Mouse (Mus musculus) midbrain, embryonic 14.5 days (tissue): ENCODE results near the gene Pam. TPM values are rescaled to one million over a fixed set of nuclear protein-coding genes. Genes with fewer than 3 reads are reported as not detected.
A peak's percentile ranks its signal among the peaks of the same experiment; 100 is the strongest.

Source experiments
- ATAC-seq: fragments of 200-750 bp; cut with Nextera tagmentation; 2 replicates; pipeline ENCODE4 v1.8.0; 2017; ENCODE audit warnings: moderate number of reproducible peaks, moderate library complexity; ENCODE audit not compliant: low FRiP score, low TSS enrichment
- DNase-seq: peaks from one replicate; pipeline ENCODE4 v3.0.0-alpha.2; 2015
- H3K27ac ChIP-seq: fragments of 300-500 bp; sonication (generic); replicated peaks from 2 replicates; pipeline ENCODE4 v1.5.1; 2014; ENCODE audit warnings: mild to moderate bottlenecking, low read depth, low read length, moderate library complexity
- H3K27me3 ChIP-seq: fragments of 300-500 bp; sonication (generic); 2 replicates; pipeline ENCODE4 v1.6.1; 2014; ENCODE audit warnings: low read length, control low read depth, mixed read lengths; ENCODE audit not compliant: control insufficient read depth, insufficient read depth
- H3K36me3 ChIP-seq: fragments of 300-500 bp; sonication (generic); 2 replicates; pipeline ENCODE4 v1.6.1; 2014; ENCODE audit warnings: low read length, control low read depth; ENCODE audit not compliant: control insufficient read depth, insufficient read depth
- H3K4me1 ChIP-seq: fragments of 300-500 bp; sonication (generic); 2 replicates; pipeline ENCODE4 v1.6.1; 2014; ENCODE audit warnings: mild to moderate bottlenecking, antibody characterized with exemption, low read length, control low read depth; ENCODE audit not compliant: control insufficient read depth, insufficient read depth
- H3K4me2 ChIP-seq: fragments of 300-500 bp; sonication (generic); 2 replicates; pipeline ENCODE4 v1.6.1; 2014; ENCODE audit warnings: mild to moderate bottlenecking, low read length, moderate library complexity
- H3K4me3 ChIP-seq: fragments of 300-500 bp; sonication (generic); replicated peaks from 2 replicates; pipeline ENCODE4 v1.5.1; 2014; ENCODE audit warnings: low read depth, low read length
- H3K9ac ChIP-seq: fragments of 300-500 bp; sonication (generic); replicated peaks from 2 replicates; pipeline ENCODE4 v1.6.1; 2014; ENCODE audit warnings: mild to moderate bottlenecking, low read length, moderate library complexity
- H3K9me3 ChIP-seq: fragments of 300-500 bp; sonication (generic); 2 replicates; pipeline ENCODE4 v1.6.1; 2016; ENCODE audit warnings: low read length, control low read depth, mixed read lengths; ENCODE audit not compliant: control insufficient read depth
- WGBS: fragments of 180-500 bp; shearing (Covaris S2); extraction: QIAGEN DNeasy Blood & Tissue Kit; methylation state at CpG from one replicate; pipeline ENCODE4 v1.1.7; 2014; 5-methylcytosine and 5-hydroxymethylcytosine counted together
- polyA plus RNA-seq: library from polyadenylated mRNA; unstranded; fragments of >200 nt; fragmentation: Nextera tagmentation; extraction: Ambion mirVana; gene quantifications from 2 replicates; pipeline ENCODE4 v1.2.1, GENCODE M21; 2014

Gene Pam
- polyA plus RNA-seq, 1 experiment from 2014 or later: 47.2 TPM

- H3K9me3 ChIP-seq: no peaks in the 10 kb centered on the region
- ATAC-seq (no peak), DNase-seq (no peak)
- no peak overlapping the region for H3K27ac ChIP-seq
- 81% methylated on average over 9 of the region's 9 CpGs for WGBS
- H3K9ac ChIP-seq: no peak overlapping the region
- no peaks in the 10 kb centered on the region for H3K4me1 ChIP-seq
- no peaks in the 10 kb centered on the region for H3K27me3 ChIP-seq
- no peak overlapping the region for H3K4me2 ChIP-seq
- H3K36me3 ChIP-seq: peaks cover 11% of the 10 kb centered on the region; the same call in 1 of the 2 replicates
- H3K4me3 ChIP-seq: no peak overlapping the region
These were observed 207.9 kb downstream of the Pam start for GRCm38 (mm10) chr1:97887511-97887910.

GRCm38 (mm10) chr1:97883498-97883897 lies 211.9 kb downstream of the Pam start:
- WGBS: 91% methylated on average over 7 of the region's 7 CpGs
- H3K9me3 ChIP-seq: no peaks in the 10 kb centered on the region
- H3K4me2 ChIP-seq: no peak overlapping the region
- H3K27me3 ChIP-seq: no peaks in the 10 kb centered on the region
- H3K36me3 ChIP-seq: peaks cover 7% of the 10 kb centered on the region; the same call in 1 of the 2 replicates
- H3K4me1 ChIP-seq: no peaks in the 10 kb centered on the region
- H3K9ac ChIP-seq: no peak overlapping the region
- H3K27ac ChIP-seq: no peak overlapping the region
- no peak for DNase-seq
- no peak for ATAC-seq
- H3K4me3 ChIP-seq: no peak overlapping the region

- Histone ChIP-seq H3K36me3 (no peaks in the 10 kb centered on the region), H3K9ac (no peak overlapping the region), H3K9me3 (no peaks in the 10 kb centered on the region), H3K4me1 (no peaks in the 10 kb centered on the region), H3K4me2 (no peak overlapping the region), H3K27me3 (no peaks in the 10 kb centered on the region), H3K27ac (no peak overlapping the region), H3K4me3 (no peak overlapping the region)
- DNase-seq (no peak), ATAC-seq (no peak)
These were observed 218.4 kb downstream of the Pam start for GRCm38 (mm10) chr1:97877037-97877436.

- Histone ChIP-seq H3K27me3 (no peaks in the 10 kb centered on the region), H3K9me3 (no peaks in the 10 kb centered on the region), H3K4me2 (no peak overlapping the region), H3K9ac (no peak overlapping the region), H3K4me1 (no peaks in the 10 kb centered on the region), H3K4me3 (no peak overlapping the region), H3K27ac (no peak overlapping the region), H3K36me3 (no peaks in the 10 kb centered on the region)
- ATAC-seq: no peak
- WGBS: 98% methylated on average over 2 of the region's 2 CpGs
- no peak for DNase-seq
These were observed 221.9 kb downstream of the Pam start for GRCm38 (mm10) chr1:97873490-97874054.

- WGBS: 48% methylated on average over 5 of the region's 5 CpGs
- no peak overlapping the region for H3K9ac ChIP-seq
- no peak overlapping the region for H3K4me3 ChIP-seq
- no peak overlapping the region for H3K27ac ChIP-seq
- no peaks in the 10 kb centered on the region for H3K9me3 ChIP-seq
- DNase-seq (peak; percentile 54), ATAC-seq (no peak)
- no peaks in the 10 kb centered on the region for H3K4me1 ChIP-seq
- no peaks in the 10 kb centered on the region for H3K27me3 ChIP-seq
- no peaks in the 10 kb centered on the region for H3K36me3 ChIP-seq
- H3K4me2 ChIP-seq: no peak overlapping the region
These were observed 223.0 kb downstream of the Pam start for GRCm38 (mm10) chr1:97872493-97872892.

- no peak for DNase-seq
- H3K36me3 ChIP-seq: no peaks in the 10 kb centered on the region
- ATAC-seq: no peak
- no peaks in the 10 kb centered on the region for H3K4me1 ChIP-seq
- H3K9ac ChIP-seq: no peak overlapping the region
- WGBS: 82% methylated on average over 2 of the region's 2 CpGs
- H3K27ac ChIP-seq: no peak overlapping the region
- no peaks in the 10 kb centered on the region for H3K9me3 ChIP-seq
- H3K27me3 ChIP-seq: no peaks in the 10 kb centered on the region
- H3K4me2 ChIP-seq: no peak overlapping the region
- no peak overlapping the region for H3K4me3 ChIP-seq
These were observed 223.4 kb downstream of the Pam start for GRCm38 (mm10) chr1:97872072-97872471.

- Histone ChIP-seq H3K4me3 (no peak overlapping the region), H3K4me1 (peaks cover 14% of the 10 kb centered on the region), H3K36me3 (no peaks in the 10 kb centered on the region), H3K27me3 (no peaks in the 10 kb centered on the region), H3K9ac (no peak overlapping the region), H3K27ac (no peak overlapping the region), H3K4me2 (no peak overlapping the region), H3K9me3 (no peaks in the 10 kb centered on the region)
- 90% methylated on average over 7 of the region's 7 CpGs for WGBS
- no peak for DNase-seq
- no peak for ATAC-seq
These were observed 231.3 kb downstream of the Pam start for GRCm38 (mm10) chr1:97864135-97864534.

- peak; percentile 77 for DNase-seq
- Histone ChIP-seq H3K9me3 (no peaks in the 10 kb centered on the region), H3K9ac (no peak overlapping the region; the same call in 1 of the 2 replicates), H3K27ac (peak overlapping the region; percentile 74), H3K27me3 (no peaks in the 10 kb centered on the region), H3K36me3 (no peaks in the 10 kb centered on the region), H3K4me3 (no peak overlapping the region), H3K4me2 (peak overlapping the region; percentile 29; the same call in 1 of the 2 replicates), H3K4me1 (peaks cover 14% of the 10 kb centered on the region)
- WGBS: 7% methylated on average over 9 of the region's 9 CpGs
- peak; percentile 88 for ATAC-seq
These were observed 232.3 kb downstream of the Pam start for GRCm38 (mm10) chr1:97863140-97863539.

- WGBS: 75% methylated on average over 5 of the region's 5 CpGs
- H3K27ac ChIP-seq: peak overlapping the region; percentile 74; the same call in 1 of the 2 replicates
- H3K9me3 ChIP-seq: no peaks in the 10 kb centered on the region
- DNase-seq: no peak
- no peaks in the 10 kb centered on the region for H3K36me3 ChIP-seq
- no peak overlapping the region for H3K9ac ChIP-seq
- ATAC-seq: no peak
- no peak overlapping the region; the same call in 1 of the 2 replicates for H3K4me2 ChIP-seq
- H3K27me3 ChIP-seq: no peaks in the 10 kb centered on the region
- no peak overlapping the region for H3K4me3 ChIP-seq
- H3K4me1 ChIP-seq: peaks cover 14% of the 10 kb centered on the region
These were observed 232.7 kb downstream of the Pam start for GRCm38 (mm10) chr1:97862734-97863133.
